Mouse (Mus musculus): Measurements from ENCODE around the gene Eif1. TPM values are rescaled to one million over a fixed set of nuclear protein-coding genes. Genes with fewer than 3 reads are reported as not detected.

Gene Eif1
- 517 and 775 TPM in 2 replicates for polyA plus RNA-seq (2012)

DNA sequence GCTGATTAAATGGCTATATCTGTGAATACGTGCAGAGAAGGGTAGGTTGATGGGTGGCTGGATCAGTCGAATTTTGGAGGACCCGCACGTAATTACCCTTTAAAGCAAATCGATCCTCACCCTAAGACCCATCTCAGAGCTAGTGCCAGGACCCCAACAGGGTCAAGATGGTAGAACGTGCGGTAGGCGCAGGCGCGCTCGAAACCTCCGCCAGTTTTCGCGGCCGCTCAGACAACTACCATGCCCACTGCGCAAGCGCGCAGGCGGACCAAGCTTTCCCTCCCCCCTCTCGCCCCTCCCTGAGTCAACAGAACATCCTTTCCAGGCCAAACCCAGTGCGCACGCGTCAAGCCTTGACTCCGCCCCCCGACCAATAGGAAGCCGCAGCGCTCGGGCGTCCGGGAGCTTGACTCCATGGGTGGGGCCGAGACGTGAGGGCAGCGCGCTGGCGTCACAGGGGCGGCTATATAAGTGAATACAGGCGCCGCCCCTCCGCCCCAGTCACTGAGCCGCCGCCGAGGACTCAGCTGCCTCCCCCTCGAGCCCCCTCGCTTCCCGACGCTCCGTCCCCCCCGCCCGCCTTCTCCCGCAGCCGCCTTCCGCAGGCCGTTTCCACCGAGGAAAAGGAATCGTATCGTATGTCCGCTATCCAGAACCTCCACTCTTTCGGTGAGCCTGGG is at the start of gene Eif1:
Gene Eif1 (plus strand): TSS at position 394 of the 680 bp plus-strand sequence.
- no peak for TF ChIP-seq GATA1 (IDR thresholded peaks at IDR 0.05; ENCODE audit: low read length)

DNA sequence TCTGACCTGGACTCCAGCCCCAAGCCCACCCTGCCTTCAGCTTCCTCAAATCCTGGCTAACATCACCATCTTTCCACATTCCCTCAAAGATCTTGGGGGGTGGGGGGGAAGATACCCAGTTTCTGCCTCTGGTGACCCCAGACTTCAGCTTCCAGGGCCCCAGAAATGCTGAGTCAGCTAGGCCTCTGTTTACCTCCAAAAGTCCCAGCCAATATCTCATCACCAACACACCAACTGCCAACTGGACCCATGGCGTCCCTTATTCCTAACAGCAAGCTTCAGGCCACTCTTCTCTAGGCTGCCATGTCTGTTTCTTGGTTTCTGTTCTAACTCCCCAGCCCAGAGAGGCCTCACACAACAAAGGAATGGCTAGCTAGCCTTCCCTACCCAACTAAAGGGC is 47.8 kb upstream of the Eif1 start:
- TF ChIP-seq GATA1 (IDR thresholded peaks at IDR 0.05; ENCODE audit: low read length) = no peak

DNA sequence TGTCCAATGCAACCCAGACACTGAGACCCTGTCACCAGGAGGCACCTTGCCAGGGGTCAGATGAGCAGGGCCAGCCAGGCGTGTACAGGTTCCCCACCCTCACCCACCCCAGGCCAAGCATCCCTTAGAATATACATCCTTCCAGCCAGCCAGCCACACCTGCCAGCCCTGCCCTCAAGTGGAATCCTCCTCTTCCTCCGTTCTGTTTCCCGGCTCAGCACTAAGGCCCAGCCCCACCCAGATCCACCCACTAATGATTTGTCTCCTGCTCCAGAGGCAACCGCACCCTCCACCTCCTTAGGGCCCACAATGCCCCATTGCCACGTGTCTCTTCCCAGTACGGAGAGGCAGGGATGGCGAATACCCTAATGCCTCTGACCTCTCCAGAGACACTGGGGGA is 45.0 kb upstream of the Eif1 start:
- TF ChIP-seq GATA1 (IDR thresholded peaks at IDR 0.05; ENCODE audit: low read length) = no peak

DNA sequence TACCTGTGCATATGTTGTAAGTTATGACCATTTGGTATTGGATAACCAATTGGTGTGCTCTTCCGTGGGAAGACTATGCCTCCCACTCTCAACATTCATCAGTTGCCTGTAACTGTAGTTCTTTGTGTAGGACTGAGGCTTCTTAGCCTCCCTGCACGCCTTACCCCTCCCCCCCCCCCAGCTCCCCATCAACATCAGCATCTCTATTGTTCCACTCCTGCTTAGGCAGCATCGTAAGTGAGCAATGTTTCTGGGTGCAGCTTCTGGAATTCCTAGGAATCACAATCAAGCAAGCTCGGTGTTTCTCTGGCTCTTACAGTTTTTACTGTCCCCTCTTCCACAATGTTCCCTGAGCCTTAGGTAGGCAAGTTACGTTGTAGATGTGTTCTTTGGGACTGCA is 44.2 kb upstream of the Eif1 start:
- TF ChIP-seq GATA1 (IDR thresholded peaks at IDR 0.05; ENCODE audit: low read length) = no peak

DNA sequence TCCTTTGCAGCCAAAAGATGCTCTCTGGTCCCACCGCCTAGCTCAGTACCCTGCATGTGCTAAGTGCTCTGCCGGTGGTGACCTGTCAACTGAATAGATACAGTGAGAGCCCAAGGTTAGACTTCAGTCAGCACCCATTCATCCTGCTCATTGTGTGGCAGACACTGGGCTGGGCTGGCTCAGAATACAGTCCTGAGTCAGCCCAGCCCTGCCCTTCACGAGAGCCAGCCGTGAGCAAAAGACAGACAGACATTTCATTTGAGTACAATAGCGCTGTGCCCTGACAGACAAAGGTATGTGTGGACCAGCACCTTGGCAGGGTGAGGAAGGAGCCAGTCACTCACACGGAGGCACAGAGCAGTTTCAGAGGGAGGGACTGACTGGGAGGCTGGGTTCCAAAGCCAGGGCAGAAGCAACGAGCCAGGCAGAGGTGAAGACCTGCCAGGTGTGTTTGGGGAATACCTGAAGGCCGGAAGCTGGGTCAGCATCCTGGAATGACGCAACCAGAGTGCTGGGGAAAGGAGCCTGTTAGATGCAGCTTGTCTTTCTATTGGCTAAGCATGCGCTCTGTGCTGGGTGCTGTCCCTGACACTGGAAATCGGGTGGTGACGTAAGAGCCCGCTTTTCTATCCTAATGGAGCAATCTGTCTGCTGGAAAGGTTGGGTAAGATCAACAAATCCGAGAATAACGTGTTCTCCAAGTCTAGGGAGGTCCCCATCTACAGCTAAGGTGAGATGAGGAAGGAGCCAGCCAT is 41.8 kb upstream of the Eif1 start:
- no peak for TF ChIP-seq GATA1 (IDR thresholded peaks at IDR 0.05; ENCODE audit: low read length)

DNA sequence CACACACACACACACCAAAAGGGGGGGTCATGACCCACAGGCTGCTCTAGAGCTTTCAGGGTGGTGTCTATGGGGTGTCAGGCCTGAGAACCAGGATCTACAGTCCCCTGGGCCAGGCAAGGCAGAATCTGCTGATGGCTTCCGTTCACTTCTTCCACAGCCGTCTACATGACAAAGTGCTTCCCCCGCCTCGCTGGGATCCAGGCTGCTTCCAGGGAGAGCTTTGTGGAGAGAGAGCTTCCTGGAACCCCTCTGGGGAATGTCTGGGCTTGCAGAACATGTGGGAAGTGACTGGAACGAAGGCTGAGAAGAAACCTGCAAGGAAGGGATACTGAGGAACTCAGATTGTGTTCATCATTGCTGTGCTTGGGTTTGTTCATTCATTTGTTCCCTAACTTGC is 40.9 kb upstream of the Eif1 start:
- no peak for TF ChIP-seq GATA1 (IDR thresholded peaks at IDR 0.05; ENCODE audit: low read length)

DNA sequence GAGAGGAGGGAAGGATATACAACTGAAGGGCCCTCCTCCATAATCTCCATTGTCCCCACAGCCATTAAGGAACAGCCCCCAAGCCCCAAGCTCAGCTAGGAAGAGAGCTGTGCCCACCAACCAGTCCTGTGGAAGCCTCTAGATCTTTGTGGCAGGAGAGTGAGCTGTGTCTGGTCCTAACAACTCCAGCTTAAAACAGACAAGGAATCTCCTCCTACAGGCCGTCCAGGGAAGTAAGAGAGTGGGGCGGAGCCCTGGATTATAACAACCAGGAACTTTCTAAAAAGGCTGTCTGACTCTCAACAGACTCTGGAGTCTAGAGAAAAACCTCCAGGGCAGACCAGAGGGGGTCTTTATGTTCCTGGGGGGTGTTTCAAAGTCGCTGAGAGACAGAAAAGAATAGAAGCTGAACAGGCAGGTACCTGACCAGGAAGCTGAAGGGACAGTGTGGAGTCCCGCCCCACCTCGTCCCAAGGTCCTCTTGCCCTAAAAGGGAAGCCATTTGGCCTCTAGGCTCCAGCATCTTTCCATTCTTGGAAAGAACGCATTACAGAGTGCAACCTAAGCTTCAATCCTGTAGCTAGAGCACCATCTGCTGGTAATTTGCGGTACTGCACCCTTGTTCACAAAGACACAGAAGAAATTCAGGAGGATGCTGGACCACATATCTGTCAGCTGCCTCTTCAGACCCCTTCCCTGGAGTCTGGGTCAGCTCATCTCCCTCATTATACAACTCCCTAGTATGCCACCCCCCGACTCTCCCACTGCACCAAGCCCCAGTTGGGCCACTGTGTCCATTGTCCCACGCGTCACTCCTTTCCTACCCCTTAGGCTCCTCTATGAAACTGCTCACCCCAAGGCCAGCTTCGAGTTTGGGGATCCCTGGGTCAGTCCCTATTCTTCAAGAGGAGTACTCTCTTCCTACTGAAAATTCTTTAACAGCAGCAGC is 37.8 kb upstream of the Eif1 start:
- no peak for TF ChIP-seq GATA1 (IDR thresholded peaks at IDR 0.05; ENCODE audit: low read length)

DNA sequence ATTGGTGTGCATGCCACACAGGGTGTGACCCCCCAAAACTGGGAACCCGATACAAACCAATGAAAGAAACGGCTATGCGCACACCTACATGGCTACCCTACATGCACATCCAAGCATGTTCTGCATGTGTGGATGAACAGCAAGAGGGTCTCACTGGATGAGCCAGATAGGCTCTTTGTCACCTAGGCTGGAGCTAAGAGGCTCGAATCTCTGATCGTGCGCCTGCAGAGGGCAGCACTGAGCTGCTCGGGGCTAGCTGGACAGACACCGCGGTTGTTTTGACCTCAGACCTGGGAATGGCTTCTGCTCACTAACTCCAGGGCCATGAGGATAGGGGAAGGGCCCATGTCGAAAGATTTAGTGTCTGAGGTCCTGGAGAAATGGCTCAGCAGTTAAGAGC is 37.1 kb upstream of the Eif1 start:
- no peak for TF ChIP-seq GATA1 (IDR thresholded peaks at IDR 0.05; ENCODE audit: low read length)

DNA sequence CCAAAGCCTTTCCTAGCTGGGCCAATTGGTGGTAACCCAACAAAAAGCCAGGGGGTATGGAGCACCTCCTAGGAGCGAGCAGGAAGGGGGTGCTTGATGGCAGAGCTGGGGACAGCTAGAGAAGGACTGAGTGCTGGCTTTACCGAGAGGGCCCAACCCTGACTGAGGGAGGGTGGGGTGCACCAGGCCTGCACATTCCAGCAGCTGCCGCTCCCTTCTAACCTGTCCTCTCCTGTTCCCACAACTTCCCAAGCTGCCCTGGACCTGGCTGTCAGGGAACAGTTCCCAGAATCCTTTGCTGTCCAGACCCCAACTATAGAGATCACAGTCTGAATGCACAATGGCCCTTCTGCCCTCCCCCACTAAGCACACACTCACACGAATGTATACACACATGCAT is 34.7 kb upstream of the Eif1 start:
- no peak for TF ChIP-seq GATA1 (IDR thresholded peaks at IDR 0.05; ENCODE audit: low read length)

DNA sequence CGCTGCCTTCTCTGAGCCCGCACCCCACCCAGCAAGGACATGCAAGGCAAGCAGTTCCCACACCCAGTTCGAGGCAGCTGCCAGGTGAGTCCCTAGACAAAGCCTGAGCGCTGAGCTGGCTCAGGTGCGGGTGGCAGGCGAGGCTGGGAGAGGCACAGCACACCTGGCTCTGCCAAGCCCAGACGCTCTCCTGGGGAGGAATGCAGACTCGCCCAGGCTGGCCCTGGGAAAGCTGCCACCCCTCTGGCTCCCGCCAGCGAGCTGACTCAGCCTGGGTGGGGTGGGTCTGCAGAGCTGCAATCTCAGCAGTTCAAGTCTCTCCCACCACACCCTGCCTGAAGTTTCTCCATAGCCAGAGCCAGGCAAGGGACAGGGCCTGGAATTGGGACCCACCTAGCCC is 32.7 kb upstream of the Eif1 start:
- TF ChIP-seq GATA1 (IDR thresholded peaks at IDR 0.05; ENCODE audit: low read length) = no peak

DNA sequence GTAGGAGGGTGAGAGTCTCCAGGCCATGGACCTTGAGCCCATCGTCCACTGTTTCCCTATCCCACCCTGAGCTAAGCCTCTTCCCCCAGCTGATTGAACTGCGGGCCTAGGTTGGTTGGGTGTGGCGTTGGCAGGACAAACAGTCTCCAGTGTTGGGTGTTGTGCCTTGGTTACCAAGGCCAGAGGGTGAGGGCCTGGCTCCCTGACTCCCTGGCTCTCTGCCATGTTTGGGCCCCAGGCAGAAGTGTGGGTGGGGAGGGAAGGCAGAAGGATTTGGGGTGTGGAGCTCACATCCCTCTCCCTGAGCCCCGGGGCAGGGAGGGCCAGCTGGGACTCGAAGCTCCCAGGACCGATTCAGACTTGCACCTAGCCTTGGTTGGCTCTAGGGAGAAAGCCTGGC is 30.7 kb upstream of the Eif1 start:
- TF ChIP-seq GATA1 (IDR thresholded peaks at IDR 0.05; ENCODE audit: low read length) = no peak

DNA sequence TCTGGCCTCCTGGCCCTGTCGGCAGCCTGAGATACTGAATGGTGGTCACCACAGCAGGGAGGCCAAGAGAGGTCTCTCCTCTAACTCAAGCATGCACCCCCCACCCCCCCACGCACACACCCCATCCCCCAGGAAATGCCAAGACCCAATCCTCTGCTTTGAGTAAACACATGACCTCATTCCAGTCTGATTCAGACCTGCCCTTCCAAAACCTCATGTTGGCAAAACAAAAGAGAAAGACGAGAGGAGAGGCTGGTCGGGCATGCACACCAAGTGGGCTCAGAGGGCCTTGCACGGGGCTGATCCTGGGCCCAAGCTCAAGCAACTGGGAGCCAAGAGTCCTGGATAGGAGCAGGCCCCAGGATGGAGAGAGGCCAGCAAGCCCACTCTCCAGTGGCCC is 29.4 kb upstream of the Eif1 start:
- no peak for TF ChIP-seq GATA1 (IDR thresholded peaks at IDR 0.05; ENCODE audit: low read length)

DNA sequence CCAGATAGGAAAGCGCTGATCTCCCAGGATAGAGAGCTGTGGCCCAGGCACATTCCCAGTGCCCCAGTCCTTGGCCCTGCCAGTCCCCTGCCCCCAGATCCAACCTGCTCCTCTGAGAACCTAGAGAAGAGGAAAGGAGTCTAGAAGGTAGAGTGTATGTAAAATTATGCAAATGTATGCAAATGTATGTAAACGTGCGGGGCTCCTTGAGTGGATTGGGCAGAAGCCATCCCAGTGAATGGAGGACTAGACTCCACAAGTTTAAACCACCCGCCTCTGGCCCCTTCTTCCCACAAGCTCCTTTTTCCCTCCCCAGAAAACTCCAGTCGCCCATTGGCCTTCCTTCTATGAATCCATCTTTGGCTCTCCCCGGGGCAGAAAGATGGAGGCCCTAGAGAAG is 26.8 kb upstream of the Eif1 start:
- no peak for TF ChIP-seq GATA1 (IDR thresholded peaks at IDR 0.05; ENCODE audit: low read length)

DNA sequence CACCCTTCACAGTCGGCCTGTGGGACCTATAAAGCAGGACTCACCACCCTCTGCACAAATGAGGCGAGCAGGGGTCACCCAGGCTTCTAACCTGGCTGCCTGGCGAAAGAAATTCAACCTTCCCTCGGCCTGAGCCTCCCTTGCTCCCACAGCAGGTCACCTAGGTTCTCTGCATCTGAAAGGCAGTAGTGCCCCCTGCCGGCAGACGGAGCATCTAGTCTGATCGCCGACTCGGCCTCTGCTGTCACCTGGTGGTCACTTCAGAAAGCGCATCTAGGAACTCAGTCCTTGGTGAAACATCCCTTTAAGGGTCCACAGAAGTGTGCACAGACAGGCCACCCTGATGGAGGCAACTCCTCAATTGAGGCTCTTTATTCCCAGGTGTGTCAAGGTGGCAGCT is 24.4 kb upstream of the Eif1 start:
- no peak for TF ChIP-seq GATA1 (IDR thresholded peaks at IDR 0.05; ENCODE audit: low read length)

DNA sequence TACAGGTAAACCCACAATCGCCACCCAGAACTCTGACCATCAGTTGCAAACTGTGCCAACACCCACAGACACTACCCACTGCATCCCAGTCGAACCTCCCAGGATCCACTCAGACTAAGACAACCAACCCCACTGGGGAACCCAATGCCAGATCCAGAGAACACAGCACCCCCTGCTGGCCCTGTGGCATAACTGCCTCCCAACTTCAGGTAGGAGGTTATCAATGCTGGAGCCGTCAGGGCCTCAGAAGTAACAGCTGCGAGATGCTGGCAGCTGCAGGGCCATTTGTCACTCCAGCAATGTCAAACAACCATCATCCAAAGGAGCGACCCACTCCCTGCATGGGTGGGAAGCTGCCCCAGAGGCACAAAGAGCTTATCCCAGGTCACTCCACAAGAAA is 21.9 kb upstream of the Eif1 start:
- TF ChIP-seq GATA1 (IDR thresholded peaks at IDR 0.05; ENCODE audit: low read length) = no peak

Data from G1E-ER4 (cell line).